Mouse (Mus musculus): Measurements from ENCODE around the gene Nlk.

DNA sequence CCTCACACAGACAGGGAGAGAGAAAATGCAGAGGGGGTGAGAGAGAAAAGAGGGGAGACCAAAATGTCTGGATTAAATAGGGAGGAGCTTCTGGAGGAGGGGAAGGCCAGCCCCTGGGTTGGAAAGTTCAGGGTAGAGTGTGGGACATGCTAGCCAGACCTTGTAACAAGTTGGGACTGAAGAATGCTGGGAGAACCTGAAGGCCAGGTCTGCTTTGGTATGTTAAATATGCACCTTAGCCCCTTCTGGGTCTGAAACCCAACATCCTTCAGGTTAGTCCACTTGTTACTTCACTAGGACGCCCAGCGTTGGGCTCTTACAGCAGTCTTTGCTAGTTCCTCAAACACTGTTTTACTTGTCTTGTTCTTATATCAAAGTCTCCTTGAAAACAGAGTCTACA, 24.2 kb upstream of the Nlk start:
- TF ChIP-seq POLR2A (IDR thresholded peaks at IDR 0.05; ENCODE audit: borderline replicate concordance, insufficient read depth, low read length) (no peak), CTCF (IDR thresholded peaks at IDR 0.05; ENCODE audit: borderline replicate concordance, insufficient read depth, low read depth, low read length) (no peak)
